In the genomic region with DNA sequence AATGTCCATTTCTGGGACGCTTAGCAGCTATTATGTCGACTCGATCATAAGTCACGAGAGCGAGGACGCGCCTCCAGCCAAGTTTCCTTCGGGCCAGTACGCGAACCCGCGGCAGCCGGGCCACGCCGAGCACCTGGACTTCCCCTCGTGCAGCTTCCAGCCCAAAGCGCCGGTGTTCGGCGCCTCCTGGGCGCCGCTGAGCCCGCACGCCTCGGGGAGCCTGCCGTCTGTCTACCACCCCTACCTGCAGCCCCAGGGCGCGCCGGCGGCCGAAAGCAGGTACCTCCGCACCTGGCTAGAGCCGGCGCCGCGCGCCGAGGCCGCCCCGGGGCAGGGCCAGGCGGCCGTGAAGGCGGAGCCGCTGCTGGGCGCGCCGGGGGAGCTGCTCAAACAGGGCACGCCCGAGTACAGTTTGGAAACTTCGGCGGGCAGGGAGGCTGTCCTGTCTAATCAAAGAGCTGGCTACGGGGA, we compare ENCODE assay signal across 9 mouse cellular contexts. TPM values are rescaled to one million over a fixed set of nuclear protein-coding genes. Genes with fewer than 3 reads are reported as not detected.
DNase-seq lines count a peak whose midpoint lies in the region; TF ChIP-seq lines count a peak whose summit lies in the region.
"Had no signal": no experiment of that assay in that cellular context is flagged by ENCODE, and none has a peak within 500 bp of the region (broad histone marks: within the 10 kb centered on the region; RNA-seq: fewer than 3 reads in every experiment).

No protein-coding gene starts in this region.

- TF ChIP-seq CTCF in testis, adult 2 months (IDR thresholded peaks at IDR 0.05; ENCODE audit: control insufficient read depth, insufficient read depth, insufficient replicate concordance, low read depth, low read length) = no peak

- peaks cover 8% of the 10 kb centered on the region for H3K27me3 ChIP-seq in testis, adult 2 months (ENCODE audit: control insufficient read depth, insufficient read depth, low read length)
- H3K27me3 ChIP-seq in hindbrain, embryonic 10.5 days (ENCODE audit: insufficient read depth, poor library complexity, severe bottlenecking) = peaks cover 100% of the 10 kb centered on the region
- H3K27me3 ChIP-seq in forebrain, embryonic 10.5 days (ENCODE audit: poor library complexity, severe bottlenecking) = peaks cover 100% of the 10 kb centered on the region

- WGBS in hindbrain, embryonic 10.5 days = under 1% methylated on average over 52 of the region's 52 CpGs
- under 1% methylated on average over 52 of the region's 52 CpGs for WGBS in forebrain, embryonic 10.5 days

- no peak overlapping the region for H3K27ac ChIP-seq in testis, adult 2 months (ENCODE audit: control insufficient read depth, insufficient read depth, low read depth, low read length)
- no peak overlapping the region for H3K27ac ChIP-seq in hindbrain, embryonic 10.5 days
- H3K27ac ChIP-seq in forebrain, embryonic 10.5 days = no peak overlapping the region

- peaks cover 15% of the 10 kb centered on the region for H3K4me1 ChIP-seq in testis, adult 2 months (ENCODE audit: control insufficient read depth, insufficient read depth, low read length)
- peaks cover 14% of the 10 kb centered on the region for H3K4me1 ChIP-seq in hindbrain, embryonic 10.5 days (replicated peaks)
- peaks cover 18% of the 10 kb centered on the region for H3K4me1 ChIP-seq in forebrain, embryonic 10.5 days

- DNase-seq in testis, postnatal 14 days (ENCODE audit: low spot score) = no peak
- DNase-seq in hindbrain, embryonic 10.5 days (ENCODE audit: low spot score) = no peak
- peak; percentile 78 to 89 for DNase-seq in kidney, postnatal 4 days
- peak; percentile 70 for DNase-seq in testis, postnatal 10 days (ENCODE audit: low spot score)
- DNase-seq in gastrocnemius, adult 18-20 months (ENCODE audit: low spot score) = no peak
- no peak for DNase-seq in forebrain, embryonic 10.5 days (ENCODE audit: extremely low spot score, low spot score)
- no peak for DNase-seq in gastrocnemius, postnatal 10 days
- DNase-seq: layer of hippocampus, adult 9-11 months had no signal

- H3K36me3 ChIP-seq in testis, adult 2 months (ENCODE audit: control insufficient read depth, insufficient read depth, low read length) = no peaks in the 10 kb centered on the region
- H3K36me3 ChIP-seq in hindbrain, embryonic 10.5 days = no peaks in the 10 kb centered on the region
- no peaks in the 10 kb centered on the region for H3K36me3 ChIP-seq in forebrain, embryonic 10.5 days (replicated peaks)

- peak overlapping the region; percentile 39 for H3K4me3 ChIP-seq in testis, adult 2 months (ENCODE audit: control insufficient read depth, low read depth, low read length)
- peak overlapping the region; percentile 24; the same call in 1 of the 2 replicates for H3K4me3 ChIP-seq in hindbrain, embryonic 10.5 days
- H3K4me3 ChIP-seq in forebrain, embryonic 10.5 days = no peak overlapping the region

- no peak for TF ChIP-seq POLR2A in testis, adult 2 months (IDR thresholded peaks at IDR 0.05; ENCODE audit: control insufficient read depth, low read depth, low read length)

- H3K9me3 ChIP-seq in hindbrain, embryonic 10.5 days = no peaks in the 10 kb centered on the region
- H3K9me3 ChIP-seq in forebrain, embryonic 10.5 days = no peaks in the 10 kb centered on the region

RNA-seq across cellular contexts. Expression of gene Hoxb9, which starts 0.3 kb away (rescaled TPM):
- 0.36 and 1.0 TPM in 2 replicates for polyA plus RNA-seq in testis, adult 2 months (2012; rRNA removed)
- polyA plus RNA-seq in hindbrain, embryonic 10.5 days (2016; fragmentation: Nextera tagmentation; extraction: Ambion mirVana) = not detected in 2 replicates
- total RNA-seq in gastrocnemius, adult 18-20 months (2021) = under 1 TPM; 0.09 TPM
- polyA plus RNA-seq in forebrain, embryonic 10.5 days (2016; fragmentation: Nextera tagmentation; extraction: Ambion mirVana) = not detected in 2 replicates
- total RNA-seq in gastrocnemius, postnatal 10 days (2021) = under 1 TPM; 0.63 to 0.79 TPM

RNA-seq across cellular contexts. Expression of gene Hoxb8, which starts 10.1 kb away (rescaled TPM):
- 0.11 and 6.9 TPM in 2 replicates for polyA plus RNA-seq in testis, adult 2 months (2012; rRNA removed)
- polyA plus RNA-seq in hindbrain, embryonic 10.5 days (2016; fragmentation: Nextera tagmentation; extraction: Ambion mirVana) = 0.08 TPM in 1 of 2 replicates, not detected in the other
- under 1 TPM in 1 of 2 experiments, not detected in 1; 0.09 TPM for total RNA-seq in gastrocnemius, adult 18-20 months (2021)
- not detected in 2 replicates for polyA plus RNA-seq in forebrain, embryonic 10.5 days (2016; fragmentation: Nextera tagmentation; extraction: Ambion mirVana)
- total RNA-seq in gastrocnemius, postnatal 10 days (2021) = 1 to 10 TPM in 1 of 2 experiments, under 1 TPM in 1; 0.92 to 1.9 TPM

RNA-seq across cellular contexts. Expression of gene Hoxb7, which starts 14.8 kb away (rescaled TPM):
- 1.6 TPM in 1 of 2 replicates, not detected in the other for polyA plus RNA-seq in testis, adult 2 months (2012; rRNA removed)
- polyA plus RNA-seq in hindbrain, embryonic 10.5 days (2016; fragmentation: Nextera tagmentation; extraction: Ambion mirVana) = not detected in 2 replicates
- total RNA-seq in gastrocnemius, adult 18-20 months (2021) = under 1 TPM; 0.41 to 0.81 TPM
- polyA plus RNA-seq in forebrain, embryonic 10.5 days (2016; fragmentation: Nextera tagmentation; extraction: Ambion mirVana) = not detected in 2 replicates
- 1 to 10 TPM; 1.6 to 1.9 TPM for total RNA-seq in gastrocnemius, postnatal 10 days (2021)

RNA-seq across cellular contexts. Expression of gene Hoxb6, which starts 20.7 kb away (rescaled TPM):
- polyA plus RNA-seq in testis, adult 2 months (2012; rRNA removed) = 0.15 and 3.4 TPM in 2 replicates
- 0.31 TPM in 1 of 2 replicates, not detected in the other for polyA plus RNA-seq in hindbrain, embryonic 10.5 days (2016; fragmentation: Nextera tagmentation; extraction: Ambion mirVana)
- total RNA-seq in gastrocnemius, adult 18-20 months (2021) = under 1 TPM; 0.38 to 0.39 TPM
- not detected in 2 replicates for polyA plus RNA-seq in forebrain, embryonic 10.5 days (2016; fragmentation: Nextera tagmentation; extraction: Ambion mirVana)
- total RNA-seq in gastrocnemius, postnatal 10 days (2021) = 1 to 10 TPM in 1 of 2 experiments, under 1 TPM in 1; 0.56 to 2.0 TPM

RNA-seq across cellular contexts. Expression of gene Hoxb5, which starts 31.6 kb away (rescaled TPM):
- 0.14 and 0.67 TPM in 2 replicates for polyA plus RNA-seq in testis, adult 2 months (2012; rRNA removed)
- polyA plus RNA-seq in hindbrain, embryonic 10.5 days (2016; fragmentation: Nextera tagmentation; extraction: Ambion mirVana) = 0.14 and 6.3 TPM in 2 replicates
- total RNA-seq in gastrocnemius, adult 18-20 months (2021) = under 1 TPM; 0.09 to 0.14 TPM
- not detected in 2 replicates for polyA plus RNA-seq in forebrain, embryonic 10.5 days (2016; fragmentation: Nextera tagmentation; extraction: Ambion mirVana)
- 1 to 10 TPM in 1 of 2 experiments, under 1 TPM in 1; 0.89 to 1.3 TPM for total RNA-seq in gastrocnemius, postnatal 10 days (2021)

Comparison
In these comparisons a context has a peak if more than half of its experiments do, and no peak if none do; other contexts are left out.
1. DNase-seq: peak in kidney, postnatal 4 days (2 of 2) and testis, postnatal 10 days (single experiment); none in testis, postnatal 14 days (single experiment), hindbrain, embryonic 10.5 days (single experiment), gastrocnemius, adult 18-20 months (single experiment), forebrain, embryonic 10.5 days (single experiment) and gastrocnemius, postnatal 10 days (single experiment).